Mouse (Mus musculus): ENCODE measurements around the gene Mrps23. TPM values are rescaled to one million over a fixed set of nuclear protein-coding genes. Genes with fewer than 3 reads are reported as not detected.
A peak's percentile ranks its signal among the peaks of the same experiment; 100 is the strongest.

Mrps23 gene
- polyA plus RNA-seq, 1 experiment: 197 TPM

- peak overlapping the region; percentile 92 for H3K4me3 ChIP-seq (replicated peaks)
- H3K4me1 ChIP-seq: peaks cover 92% of the 10 kb centered on the region
- peaks cover 42% of the 10 kb centered on the region for H3K36me3 ChIP-seq (replicated peaks; ENCODE audit: low read length)
- H3K9me3 ChIP-seq: no peaks in the 10 kb centered on the region
- no peaks in the 10 kb centered on the region for H3K27me3 ChIP-seq (replicated peaks)
- TF ChIP-seq FLI1 (IDR thresholded peaks at IDR 0.05; ENCODE audit: low read length) (no peak), GATA1 (IDR thresholded peaks at IDR 0.05; ENCODE audit: borderline replicate concordance, low read length) (no peak)
These were observed 42.4 kb upstream of the Mrps23 start for GRCm38 (mm10) chr11:88161651-88162362.

- Histone ChIP-seq H3K27me3 (replicated peaks) (no peaks in the 10 kb centered on the region), H3K4me3 (replicated peaks) (peak overlapping the region; percentile 85), H3K4me1 (peaks cover 90% of the 10 kb centered on the region), H3K36me3 (replicated peaks; ENCODE audit: low read length) (peaks cover 42% of the 10 kb centered on the region), H3K9me3 (no peaks in the 10 kb centered on the region)
- TF ChIP-seq GATA1 (IDR thresholded peaks at IDR 0.05; ENCODE audit: borderline replicate concordance, low read length) (no peak), FLI1 (IDR thresholded peaks at IDR 0.05; ENCODE audit: low read length) (no peak)
These were observed 41.4 kb upstream of the Mrps23 start for GRCm38 (mm10) chr11:88162740-88163139.

GRCm38 (mm10) chr11:88164213-88164723 lies 39.9 kb upstream of the Mrps23 start:
- peak; percentile 63; the same call in 1 of the 3 replicates for TF ChIP-seq GATA1 (IDR thresholded peaks at IDR 0.05; ENCODE audit: borderline replicate concordance, low read length)
- peak; percentile 53; the same call in 1 of the 2 replicates for TF ChIP-seq FLI1 (IDR thresholded peaks at IDR 0.05; ENCODE audit: low read length)
- peak overlapping the region; percentile 91 for H3K4me3 ChIP-seq (replicated peaks)
- H3K9me3 ChIP-seq: no peaks in the 10 kb centered on the region
- H3K4me1 ChIP-seq: peaks cover 92% of the 10 kb centered on the region
- H3K27me3 ChIP-seq (replicated peaks): no peaks in the 10 kb centered on the region
- H3K36me3 ChIP-seq (replicated peaks; ENCODE audit: low read length): peaks cover 42% of the 10 kb centered on the region

GRCm38 (mm10) chr11:88164801-88165377 lies 39.3 kb upstream of the Mrps23 start:
- H3K4me1 ChIP-seq: peaks cover 92% of the 10 kb centered on the region
- TF ChIP-seq FLI1 (IDR thresholded peaks at IDR 0.05; ENCODE audit: low read length): no peak
- no peak for TF ChIP-seq GATA1 (IDR thresholded peaks at IDR 0.05; ENCODE audit: borderline replicate concordance, low read length)
- H3K36me3 ChIP-seq (replicated peaks; ENCODE audit: low read length): peaks cover 44% of the 10 kb centered on the region
- H3K27me3 ChIP-seq (replicated peaks): no peaks in the 10 kb centered on the region
- H3K4me3 ChIP-seq (replicated peaks): peak overlapping the region; percentile 91
- no peaks in the 10 kb centered on the region for H3K9me3 ChIP-seq

DNA sequence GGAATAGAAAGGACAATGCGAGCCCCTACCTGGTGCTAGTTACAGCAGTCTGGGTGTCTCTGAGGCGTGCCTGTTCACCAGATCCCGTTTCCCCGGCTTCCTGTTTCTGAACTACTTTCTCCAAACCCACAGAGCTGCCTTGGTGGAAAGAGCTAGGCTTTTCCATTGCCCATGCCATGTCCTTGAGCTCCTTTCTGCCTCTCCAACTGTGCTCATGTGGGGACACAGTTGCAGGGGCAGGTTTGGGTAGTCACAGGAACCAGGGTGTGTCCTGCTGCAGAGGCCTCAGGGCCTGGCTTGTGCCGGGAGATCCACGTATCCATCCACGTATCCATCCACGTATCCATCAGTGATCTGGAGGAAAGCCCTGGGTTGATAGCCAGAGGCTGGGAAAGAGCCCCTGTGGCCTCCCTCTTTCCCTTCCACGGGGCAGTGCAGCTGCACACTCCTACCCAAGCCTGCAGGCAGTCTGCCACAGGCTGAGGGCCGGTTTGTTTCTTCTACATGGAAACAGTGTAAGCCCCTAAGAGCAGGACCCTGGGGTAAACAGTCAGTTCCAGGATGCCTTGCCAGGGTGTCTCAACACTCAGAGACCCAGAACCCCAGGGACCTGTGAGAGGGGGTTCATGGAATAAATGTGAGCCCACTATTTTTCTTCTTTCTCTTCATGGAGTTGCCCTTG lies 38.4 kb upstream of the Mrps23 start:
- TF ChIP-seq GATA1 (IDR thresholded peaks at IDR 0.05; ENCODE audit: borderline replicate concordance, low read length) (no peak), FLI1 (IDR thresholded peaks at IDR 0.05; ENCODE audit: low read length) (no peak)
- Histone ChIP-seq H3K36me3 (replicated peaks; ENCODE audit: low read length) (peaks cover 47% of the 10 kb centered on the region), H3K9me3 (no peaks in the 10 kb centered on the region), H3K4me3 (replicated peaks) (peak overlapping the region; percentile 91), H3K27me3 (replicated peaks) (no peaks in the 10 kb centered on the region), H3K4me1 (peaks cover 92% of the 10 kb centered on the region)

DNA sequence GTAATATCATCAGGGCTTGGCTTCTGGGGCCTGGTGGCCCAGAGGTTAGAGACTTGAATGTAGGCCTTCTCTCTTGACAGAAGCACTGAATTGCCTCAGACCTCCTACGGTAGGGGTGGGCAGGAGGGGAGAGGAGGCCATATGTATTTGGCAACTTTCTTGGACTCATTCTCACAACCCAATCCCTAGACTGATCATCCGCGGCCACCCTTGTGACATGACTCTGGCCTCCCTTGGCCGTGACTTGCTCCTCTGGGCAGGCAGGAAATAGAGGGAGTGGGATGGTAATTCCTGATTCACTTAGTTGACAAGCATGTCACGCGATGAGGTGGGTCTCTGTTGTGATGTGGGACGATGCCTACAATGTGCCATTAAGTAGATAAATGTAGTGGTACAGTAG lies 37.7 kb upstream of the Mrps23 start:
- TF ChIP-seq GATA1 (IDR thresholded peaks at IDR 0.05; ENCODE audit: borderline replicate concordance, low read length): no peak
- TF ChIP-seq FLI1 (IDR thresholded peaks at IDR 0.05; ENCODE audit: low read length): no peak
- H3K9me3 ChIP-seq: no peaks in the 10 kb centered on the region
- peak overlapping the region; percentile 91 for H3K4me3 ChIP-seq (replicated peaks)
- H3K36me3 ChIP-seq (replicated peaks; ENCODE audit: low read length): peaks cover 53% of the 10 kb centered on the region
- H3K4me1 ChIP-seq: peaks cover 94% of the 10 kb centered on the region
- H3K27me3 ChIP-seq (replicated peaks): no peaks in the 10 kb centered on the region

- H3K36me3 ChIP-seq (replicated peaks; ENCODE audit: low read length): peaks cover 74% of the 10 kb centered on the region
- no peaks in the 10 kb centered on the region for H3K27me3 ChIP-seq (replicated peaks)
- peak overlapping the region; percentile 35 for H3K4me3 ChIP-seq (replicated peaks)
- no peak for TF ChIP-seq FLI1 (IDR thresholded peaks at IDR 0.05; ENCODE audit: low read length)
- TF ChIP-seq GATA1 (IDR thresholded peaks at IDR 0.05; ENCODE audit: borderline replicate concordance, low read length): no peak
- no peaks in the 10 kb centered on the region for H3K9me3 ChIP-seq
- H3K4me1 ChIP-seq: peaks cover 96% of the 10 kb centered on the region
These were observed 35.6 kb upstream of the Mrps23 start for GRCm38 (mm10) chr11:88168611-88169010.

GRCm38 (mm10) chr11:88169531-88170040 lies 34.6 kb upstream of the Mrps23 start:
- TF ChIP-seq GATA1 (IDR thresholded peaks at IDR 0.05; ENCODE audit: borderline replicate concordance, low read length) (no peak), FLI1 (IDR thresholded peaks at IDR 0.05; ENCODE audit: low read length) (no peak)
- peaks cover 81% of the 10 kb centered on the region for H3K36me3 ChIP-seq (replicated peaks; ENCODE audit: low read length)
- peaks cover 98% of the 10 kb centered on the region for H3K4me1 ChIP-seq
- H3K9me3 ChIP-seq: no peaks in the 10 kb centered on the region
- H3K4me3 ChIP-seq (replicated peaks): peak overlapping the region; percentile 80
- no peaks in the 10 kb centered on the region for H3K27me3 ChIP-seq (replicated peaks)

GRCm38 (mm10) chr11:88170606-88171005 lies 33.6 kb upstream of the Mrps23 start:
- Histone ChIP-seq H3K4me1 (peaks cover 88% of the 10 kb centered on the region), H3K27me3 (replicated peaks) (no peaks in the 10 kb centered on the region), H3K9me3 (no peaks in the 10 kb centered on the region), H3K4me3 (replicated peaks) (no peak overlapping the region), H3K36me3 (replicated peaks; ENCODE audit: low read length) (peaks cover 81% of the 10 kb centered on the region)
- TF ChIP-seq FLI1 (IDR thresholded peaks at IDR 0.05; ENCODE audit: low read length) (no peak), GATA1 (IDR thresholded peaks at IDR 0.05; ENCODE audit: borderline replicate concordance, low read length) (no peak)
